Mouse (Mus musculus) midbrain, embryonic 16.5 days (tissue): ENCODE measurements at regions not wholly inside any gene's neighbourhood (a gene's known extent, or its start where the extent isn't known, plus 50 kb on each side); places are given as distances from the start of the nearest gene placed in this dataset.

ENCODE experiments used
- ATAC-seq: fragments of 200-750 bp; cut with Nextera tagmentation; 2 replicates; pipeline ENCODE4 v1.8.0; 2017; ENCODE audit warnings: moderate TSS enrichment
- H3K27ac ChIP-seq: fragments of 300-500 bp; sonication (generic); 2 replicates; pipeline ENCODE4 v1.5.1; 2014; ENCODE audit warnings: mild to moderate bottlenecking, low read length, mixed read lengths
- H3K27me3 ChIP-seq: fragments of 300-500 bp; sonication (generic); 2 replicates; pipeline ENCODE4 v1.6.1; 2014; ENCODE audit warnings: low read depth, low read length, mixed read lengths; ENCODE audit not compliant: control insufficient read depth, insufficient read depth
- H3K36me3 ChIP-seq: fragments of 300-500 bp; sonication (generic); 2 replicates; pipeline ENCODE4 v1.6.1; 2014; ENCODE audit warnings: mild to moderate bottlenecking, low read length, moderate library complexity, mixed read lengths; ENCODE audit not compliant: control insufficient read depth, insufficient read depth
- H3K4me1 ChIP-seq: fragments of 300-500 bp; sonication (generic); 2 replicates; pipeline ENCODE4 v1.6.1; 2014; ENCODE audit warnings: mild to moderate bottlenecking, low read length, mixed read lengths; ENCODE audit not compliant: control insufficient read depth, insufficient read depth
- H3K4me2 ChIP-seq: fragments of 300-500 bp; sonication (generic); 2 replicates; pipeline ENCODE4 v1.6.1; 2014; ENCODE audit warnings: mild to moderate bottlenecking, low read length, mixed read lengths
- H3K4me3 ChIP-seq: fragments of 300-500 bp; sonication (generic); 2 replicates; pipeline ENCODE4 v1.5.1; 2014; ENCODE audit warnings: low read depth, mild to moderate bottlenecking, low read length, moderate library complexity, mixed read lengths
- H3K9ac ChIP-seq: fragments of 300-500 bp; sonication (generic); 2 replicates; pipeline ENCODE4 v1.6.1; 2014; ENCODE audit warnings: low read depth, low read length, mixed read lengths
- H3K9me3 ChIP-seq: fragments of 300-500 bp; sonication (generic); replicated peaks from 2 replicates; pipeline ENCODE4 v1.6.1; 2014; ENCODE audit warnings: mild to moderate bottlenecking, low read length, mixed read lengths; ENCODE audit not compliant: control insufficient read depth, poor library complexity, severe bottlenecking
- WGBS: fragments of 180-500 bp; shearing (Covaris S2); extraction: QIAGEN DNeasy Blood & Tissue Kit; methylation state at CpG from one replicate; pipeline ENCODE4 v1.1.7; 2014; 5-methylcytosine and 5-hydroxymethylcytosine counted together

- no peak for ATAC-seq
- H3K4me2 ChIP-seq: no peak overlapping the region
- H3K4me3 ChIP-seq: no peak overlapping the region
- H3K9me3 ChIP-seq: no peaks in the 10 kb centered on the region
- no peak overlapping the region for H3K27ac ChIP-seq
- H3K4me1 ChIP-seq: no peaks in the 10 kb centered on the region; the same call in 1 of the 2 replicates
- H3K36me3 ChIP-seq: no peaks in the 10 kb centered on the region
- 86% methylated on average over 4 of the region's 4 CpGs for WGBS
- no peak overlapping the region for H3K9ac ChIP-seq
- H3K27me3 ChIP-seq: no peaks in the 10 kb centered on the region
These were observed 138.6 kb upstream of the Sgk1 start for GRCm38 (mm10) chr10:21743396-21743795.

- H3K36me3 ChIP-seq: no peaks in the 10 kb centered on the region
- ATAC-seq: no peak
- 81% methylated on average over 6 of the region's 6 CpGs for WGBS
These were observed 137.5 kb upstream of the Sgk1 start for GRCm38 (mm10) chr10:21744341-21744955.

GRCm38 (mm10) chr10:21745940-21746487, 136.0 kb upstream of the Sgk1 start:
- Histone ChIP-seq H3K9ac (no peak overlapping the region), H3K4me2 (no peak overlapping the region), H3K4me3 (no peak overlapping the region), H3K36me3 (no peaks in the 10 kb centered on the region), H3K9me3 (no peaks in the 10 kb centered on the region), H3K27me3 (no peaks in the 10 kb centered on the region), H3K27ac (no peak overlapping the region), H3K4me1 (no peaks in the 10 kb centered on the region)
- ATAC-seq: no peak
- 15% methylated on average over 4 of the region's 4 CpGs for WGBS

More at GRCm38 (mm10) chr10:21744341-21744955, 137.5 kb upstream of the Sgk1 start:
- H3K4me2 ChIP-seq: no peak overlapping the region
- H3K4me1 ChIP-seq: no peaks in the 10 kb centered on the region; the same call in 1 of the 2 replicates
- no peaks in the 10 kb centered on the region for H3K9me3 ChIP-seq
- H3K27me3 ChIP-seq: no peaks in the 10 kb centered on the region
- H3K27ac ChIP-seq: no peak overlapping the region
- no peak overlapping the region for H3K9ac ChIP-seq
- H3K4me3 ChIP-seq: no peak overlapping the region

GRCm38 (mm10) chr10:21746713-21747112, 135.3 kb upstream of the Sgk1 start:
- Histone ChIP-seq H3K4me3 (no peak overlapping the region), H3K9ac (no peak overlapping the region), H3K36me3 (no peaks in the 10 kb centered on the region), H3K4me1 (no peaks in the 10 kb centered on the region), H3K27me3 (no peaks in the 10 kb centered on the region), H3K27ac (no peak overlapping the region), H3K4me2 (no peak overlapping the region), H3K9me3 (no peaks in the 10 kb centered on the region)
- 10% methylated on average over 9 of the region's 9 CpGs for WGBS
- no peak for ATAC-seq

GRCm38 (mm10) chr10:21751326-21751725, 130.7 kb upstream of the Sgk1 start:
- Histone ChIP-seq H3K27me3 (no peaks in the 10 kb centered on the region), H3K4me1 (peaks cover 5% of the 10 kb centered on the region), H3K9me3 (no peaks in the 10 kb centered on the region), H3K36me3 (no peaks in the 10 kb centered on the region), H3K9ac (no peak overlapping the region), H3K4me2 (no peak overlapping the region), H3K4me3 (no peak overlapping the region), H3K27ac (no peak overlapping the region)
- WGBS: 78% methylated on average over 6 of the region's 6 CpGs
- no peak for ATAC-seq

- Histone ChIP-seq H3K9ac (no peak overlapping the region), H3K27ac (no peak overlapping the region), H3K4me1 (peaks cover 5% of the 10 kb centered on the region), H3K9me3 (no peaks in the 10 kb centered on the region), H3K4me2 (no peak overlapping the region), H3K27me3 (no peaks in the 10 kb centered on the region), H3K4me3 (no peak overlapping the region), H3K36me3 (no peaks in the 10 kb centered on the region)
- no peak for ATAC-seq
- WGBS: 50% methylated on average over 3 of the region's 3 CpGs
These were observed 129.6 kb upstream of the Sgk1 start for GRCm38 (mm10) chr10:21752392-21752791.

GRCm38 (mm10) chr10:21754763-21755548, 127.0 kb upstream of the Sgk1 start:
- Histone ChIP-seq H3K9ac (no peak overlapping the region), H3K4me3 (no peak overlapping the region), H3K36me3 (no peaks in the 10 kb centered on the region), H3K27ac (peak overlapping the region; percentile 65), H3K4me1 (peaks cover 5% of the 10 kb centered on the region), H3K27me3 (no peaks in the 10 kb centered on the region), H3K9me3 (no peaks in the 10 kb centered on the region), H3K4me2 (no peak overlapping the region)
- WGBS: 35% methylated on average over 12 of the region's 12 CpGs
- peak; percentile 85 for ATAC-seq

GRCm38 (mm10) chr10:21755717-21756116, 126.3 kb upstream of the Sgk1 start:
- no peak overlapping the region for H3K4me2 ChIP-seq
- peaks cover 5% of the 10 kb centered on the region for H3K4me1 ChIP-seq
- H3K9ac ChIP-seq: no peak overlapping the region
- WGBS: 77% methylated on average over 4 of the region's 4 CpGs
- no peak overlapping the region; the same call in 1 of the 2 replicates for H3K27ac ChIP-seq
- ATAC-seq: no peak; the same call in 1 of the 2 replicates
- no peaks in the 10 kb centered on the region for H3K27me3 ChIP-seq
- no peak overlapping the region for H3K4me3 ChIP-seq
- no peaks in the 10 kb centered on the region for H3K9me3 ChIP-seq
- no peaks in the 10 kb centered on the region for H3K36me3 ChIP-seq

GRCm38 (mm10) chr10:21756811-21757210, 125.2 kb upstream of the Sgk1 start:
- no peak overlapping the region for H3K9ac ChIP-seq
- H3K27ac ChIP-seq: no peak overlapping the region
- no peaks in the 10 kb centered on the region for H3K9me3 ChIP-seq
- no peak overlapping the region for H3K4me2 ChIP-seq
- peaks cover 5% of the 10 kb centered on the region for H3K4me1 ChIP-seq
- no peak overlapping the region for H3K4me3 ChIP-seq
- 93% methylated on average over 7 of the region's 7 CpGs for WGBS
- H3K36me3 ChIP-seq: no peaks in the 10 kb centered on the region
- no peaks in the 10 kb centered on the region for H3K27me3 ChIP-seq
- ATAC-seq: no peak
